ENCODE assay signal across 9 mouse cellular contexts in genomic region chr13:40605686-40606404, GRCm38 (mm10).
DNase-seq lines count a peak whose midpoint lies in the region; ATAC-seq and TF ChIP-seq lines count a peak whose summit lies in the region.
"Had no signal": no experiment of that assay in that cellular context is flagged by ENCODE, and none has a peak within 500 bp of the region (broad histone marks: within the 10 kb centered on the region; RNA-seq: fewer than 3 reads in every experiment).

No protein-coding gene starts in this region.

- TF ChIP-seq CTCF in thymus, adult 2 months (IDR thresholded peaks at IDR 0.05; ENCODE audit: borderline replicate concordance, control insufficient read depth, extremely low read depth, insufficient read depth, low read length, poor library complexity) = no peak

- 53% methylated on average over 16 of the region's 16 CpGs for WGBS in heart, embryonic 14.5 days
- 59% methylated on average over 16 of the region's 16 CpGs for WGBS in forebrain, embryonic 12.5 days
- 61% methylated on average over 16 of the region's 16 CpGs for WGBS in limb, embryonic 14.5 days
- WGBS in thymus, adult 2 months = 87% methylated on average over 16 of the region's 16 CpGs

- no peak for ATAC-seq in heart, embryonic 14.5 days (ENCODE audit: insufficient number of reproducible peaks, insufficient read depth, low FRiP score, low read depth)
- ATAC-seq in forebrain, embryonic 12.5 days (ENCODE audit: low FRiP score) = no peak
- no peak for ATAC-seq in limb, embryonic 14.5 days (ENCODE audit: low FRiP score, low read depth)

- TF ChIP-seq POLR2A in limb, embryonic 14.5 days (IDR thresholded peaks at IDR 0.05; ENCODE audit: borderline replicate concordance, extremely low read depth, insufficient read depth, insufficient read length) = no peak
- TF ChIP-seq POLR2A in thymus, adult 2 months (IDR thresholded peaks at IDR 0.05; ENCODE audit: control insufficient read depth, extremely low read depth, insufficient read depth, low read length, poor library complexity) = no peak

- no peaks in the 10 kb centered on the region; a peak in 1 of 4 replicates for H3K4me1 ChIP-seq in heart, embryonic 14.5 days (ENCODE audit: control insufficient read depth in 2 of 2, insufficient read depth in 2 of 2, low read length in 2 of 2)
- peaks cover 20% of the 10 kb centered on the region for H3K4me1 ChIP-seq in forebrain, embryonic 12.5 days
- no peaks in the 10 kb centered on the region for H3K4me1 ChIP-seq in limb, embryonic 14.5 days (ENCODE audit: control insufficient read depth, insufficient read depth, low read length)
- H3K4me1 ChIP-seq in thymus, adult 2 months (replicated peaks; ENCODE audit: control insufficient read depth, insufficient read depth, low read length) = no peaks in the 10 kb centered on the region

- no peak for DNase-seq in heart, adult 18-20 months
- peak; percentile 48 for DNase-seq in NIH3T3 (ENCODE audit: low read depth)
- DNase-seq in limb, embryonic 14.5 days (ENCODE audit: low spot score) = no peak
- DNase-seq in testis, postnatal 10 days (ENCODE audit: low spot score) = no peak
- DNase-seq in lung, postnatal 36 days = no peak
- no peak for DNase-seq in thymus, adult 2 months

- H3K27me3 ChIP-seq in heart, embryonic 14.5 days (ENCODE audit: control insufficient read depth, insufficient read depth, low read length) = no peaks in the 10 kb centered on the region
- no peaks in the 10 kb centered on the region for H3K27me3 ChIP-seq in forebrain, embryonic 12.5 days
- no peaks in the 10 kb centered on the region for H3K27me3 ChIP-seq in limb, embryonic 14.5 days (ENCODE audit: control insufficient read depth, insufficient read depth, low read length)
- no peaks in the 10 kb centered on the region for H3K27me3 ChIP-seq in thymus, adult 2 months (ENCODE audit: control insufficient read depth, insufficient read depth, low read length)
- H3K27me3 ChIP-seq: CH12.LX had no signal

- H3K9me3 ChIP-seq in heart, embryonic 14.5 days (ENCODE audit: control insufficient read depth, low read length) = no peaks in the 10 kb centered on the region
- no peaks in the 10 kb centered on the region for H3K9me3 ChIP-seq in forebrain, embryonic 12.5 days
- H3K9me3 ChIP-seq in limb, embryonic 14.5 days (ENCODE audit: control insufficient read depth, low read length) = no peaks in the 10 kb centered on the region

- H3K27ac ChIP-seq in heart, embryonic 14.5 days (replicated peaks in 1 of 2; ENCODE audit: control insufficient read depth in 1 of 2, insufficient read depth in 1 of 2, low read depth in 2 of 2, low read length in 2 of 2) = no peak overlapping the region
- peak overlapping the region; percentile 59 for H3K27ac ChIP-seq in forebrain, embryonic 12.5 days
- no peak overlapping the region for H3K27ac ChIP-seq in limb, embryonic 14.5 days (replicated peaks; ENCODE audit: low read depth, low read length)
- no peak overlapping the region for H3K27ac ChIP-seq in thymus, adult 2 months (ENCODE audit: control insufficient read depth, insufficient read depth, low read length)

- H3K36me3 ChIP-seq in heart, embryonic 14.5 days (ENCODE audit: control insufficient read depth, insufficient read depth, low read length) = no peaks in the 10 kb centered on the region
- H3K36me3 ChIP-seq in forebrain, embryonic 12.5 days (replicated peaks) = no peaks in the 10 kb centered on the region
- no peaks in the 10 kb centered on the region for H3K36me3 ChIP-seq in limb, embryonic 14.5 days (ENCODE audit: control insufficient read depth, insufficient read depth, low read length)
- H3K36me3 ChIP-seq in thymus, adult 2 months (ENCODE audit: control insufficient read depth, insufficient read depth, low read length) = no peaks in the 10 kb centered on the region

- H3K4me2 ChIP-seq in heart, embryonic 14.5 days (ENCODE audit: low read length) = peak overlapping the region; percentile 55
- H3K4me2 ChIP-seq in forebrain, embryonic 12.5 days = peak overlapping the region; percentile 47
- peak overlapping the region; percentile 50 for H3K4me2 ChIP-seq in limb, embryonic 14.5 days (replicated peaks; ENCODE audit: low read depth, low read length, severe bottlenecking)

- no peak overlapping the region for H3K9ac ChIP-seq in heart, embryonic 14.5 days (ENCODE audit: low read length)
- no peak overlapping the region; the same call in 1 of the 2 replicates for H3K9ac ChIP-seq in forebrain, embryonic 12.5 days
- H3K9ac ChIP-seq in limb, embryonic 14.5 days (ENCODE audit: low read depth, low read length, severe bottlenecking) = 0 out of 2 replicates have a peak overlapping the region, but pooled peaks have one; percentile 35

- H3K4me3 ChIP-seq in heart, embryonic 14.5 days (ENCODE audit: control insufficient read depth in 1 of 2, insufficient read depth in 1 of 2, low read depth in 1 of 2, low read length in 2 of 2) = peak overlapping the region in 1 of 2 experiments; percentile 19; a peak in 3 of 4 replicates
- peak overlapping the region; percentile 21 for H3K4me3 ChIP-seq in forebrain, embryonic 12.5 days (replicated peaks)
- peak overlapping the region; percentile 31; the same call in 1 of the 2 replicates for H3K4me3 ChIP-seq in limb, embryonic 14.5 days (replicated peaks; ENCODE audit: low read length)
- no peak overlapping the region for H3K4me3 ChIP-seq in thymus, adult 2 months (ENCODE audit: control insufficient read depth, insufficient read depth, low read length)
